Mouse (Mus musculus) monocyte, adult 5-6 weeks (primary cell): ENCODE results near the gene Fam171a1. TPM values are rescaled to one million over a fixed set of nuclear protein-coding genes. Genes with fewer than 3 reads are reported as not detected.
"Not testable (repeated sequence)": the region's sequence is repeated elsewhere in the genome, so short reads cannot be mapped to it uniquely, and the experiment has no call there.

Experiments
- ATAC-seq: fragments of 153-309, 156-312 bp; replicated peaks from 2 replicates; pipeline ENCODE4 v1.8.0; 2017; ENCODE audit warnings: mild to moderate bottlenecking; ENCODE audit not compliant: low TSS enrichment, insufficient number of reproducible peaks, severe bottlenecking, poor library complexity, low FRiP score
- total RNA-seq: library from RNA; stranded (forward); fragments of 200-1000, 200-491, 200-594 nt; gene quantifications from 3 replicates; pipeline ENCODE4 v1.2.3, GENCODE M21; 2017

The Fam171a1 gene
- not detected in 3 replicates for total RNA-seq

DNA sequence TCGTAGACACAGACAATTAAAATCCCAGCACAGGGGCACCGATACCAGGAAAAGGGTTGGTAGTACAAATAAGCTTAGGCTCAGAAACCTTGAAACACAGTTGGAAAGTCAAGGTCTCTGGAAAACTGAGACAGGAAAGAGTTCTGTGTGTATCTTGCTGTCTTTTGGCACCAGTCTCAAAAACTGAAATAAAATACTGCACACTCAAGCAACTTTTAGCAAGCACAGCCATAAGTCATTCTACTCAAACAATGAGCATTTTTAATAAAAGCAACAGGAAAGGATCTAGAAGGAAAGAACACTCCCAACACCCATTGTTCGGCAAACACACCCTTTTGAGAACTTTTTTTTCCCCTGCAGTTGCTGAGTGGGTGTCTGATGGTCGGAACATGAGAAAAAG, at the start of gene Fam171a1:
TSS of gene Fam171a1 (plus strand) at position 359 of the 400 bp plus-strand sequence.
- no peak for ATAC-seq

DNA sequence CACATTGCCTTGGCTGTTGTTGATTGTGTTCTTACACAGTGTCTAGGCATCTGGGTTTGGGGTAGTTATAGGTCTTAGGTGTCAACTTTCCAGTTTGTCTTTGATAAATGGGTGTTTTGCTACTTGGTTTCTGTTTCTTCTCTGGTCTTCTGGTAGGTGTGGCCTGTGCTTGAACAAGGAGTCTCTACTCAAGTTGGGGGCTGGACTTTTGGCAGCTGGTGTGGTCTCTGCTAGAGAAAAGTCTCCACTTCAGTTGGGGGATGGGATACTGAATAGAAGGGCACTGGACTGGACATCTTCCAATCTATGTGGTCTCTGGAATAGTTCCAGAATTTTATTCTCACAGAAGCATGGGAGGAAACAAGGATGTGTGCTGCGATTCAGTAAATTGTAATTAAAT, 44.9 kb upstream of the Fam171a1 start:
- ATAC-seq, result no peak

DNA sequence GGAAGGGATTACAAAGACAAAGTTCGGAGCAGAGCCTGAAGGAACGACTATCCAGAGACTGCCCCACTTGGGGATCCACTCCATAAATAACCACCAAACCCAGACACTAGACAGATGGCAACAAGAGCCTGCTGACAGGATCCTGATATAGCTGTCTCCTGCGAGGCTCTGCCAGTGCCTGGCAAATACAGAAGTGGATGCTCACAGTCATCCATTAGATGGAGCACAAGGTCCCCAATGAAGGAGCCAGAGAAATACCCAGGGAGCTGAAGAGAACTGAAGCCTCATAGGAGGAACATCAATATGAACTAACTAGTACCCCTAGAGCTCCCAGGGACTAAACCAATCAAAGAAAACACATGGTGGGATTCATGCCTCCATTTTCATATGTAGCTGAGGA, 25.7 kb upstream of the Fam171a1 start:
- ATAC-seq, result not testable (repeated sequence)

DNA sequence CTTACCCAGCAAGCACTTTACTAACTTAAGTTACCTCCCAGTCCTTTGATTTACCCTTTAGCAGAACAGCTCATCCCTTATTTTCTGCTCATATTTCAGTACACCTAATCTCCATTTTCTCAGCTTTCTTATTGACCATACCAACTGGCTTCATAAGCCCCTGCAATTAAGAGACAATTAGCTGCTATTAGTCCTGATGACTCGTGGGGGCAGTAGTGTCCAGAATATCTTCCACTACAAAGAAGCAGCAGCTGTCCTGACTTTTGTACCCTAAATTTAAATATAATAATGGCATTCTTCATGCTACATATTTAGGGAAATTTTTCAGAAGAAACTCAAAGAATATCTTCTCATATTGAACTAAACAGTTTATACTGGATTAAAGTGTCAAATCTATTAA, 24.8 kb upstream of the Fam171a1 start:
- ATAC-seq, result no peak

DNA sequence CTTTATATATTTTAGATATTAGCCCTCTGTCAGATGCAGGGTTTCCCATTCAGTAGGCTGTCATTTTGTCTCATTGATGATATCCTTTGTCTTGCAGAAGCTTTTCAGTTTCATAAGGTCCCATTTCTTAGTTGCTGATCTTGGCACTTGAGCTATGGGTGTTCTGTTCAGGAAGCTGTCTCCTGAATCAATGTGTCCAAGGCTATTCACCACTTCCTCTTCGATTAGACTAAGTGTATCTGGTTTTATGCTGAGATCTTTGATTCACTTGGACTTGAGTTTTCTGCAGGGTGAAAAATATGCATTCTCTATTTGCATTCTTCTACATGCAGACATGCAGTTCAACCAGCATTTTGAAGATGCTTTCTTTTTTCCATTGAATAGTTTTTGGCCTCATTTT, 17.9 kb upstream of the Fam171a1 start:
- no peak for ATAC-seq

DNA sequence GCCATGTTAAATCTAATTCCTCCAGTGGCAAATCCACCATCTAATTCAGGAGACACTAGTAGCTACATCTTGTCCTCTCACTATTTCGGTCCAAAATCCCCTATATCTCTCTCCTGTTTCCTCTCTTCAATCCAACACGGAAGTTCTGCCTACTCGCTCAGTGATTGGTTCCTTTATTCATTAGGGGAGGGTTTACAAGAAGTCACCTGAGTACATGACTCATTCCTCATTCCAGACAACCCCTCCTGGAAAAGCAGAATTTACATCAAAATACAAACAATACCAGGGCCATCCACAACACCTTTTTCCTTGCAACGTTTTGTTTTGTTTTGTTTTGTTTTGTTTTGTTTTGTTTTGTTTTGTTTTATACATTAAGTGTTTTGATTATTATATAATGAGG, 14.1 kb upstream of the Fam171a1 start:
- no peak for ATAC-seq

DNA sequence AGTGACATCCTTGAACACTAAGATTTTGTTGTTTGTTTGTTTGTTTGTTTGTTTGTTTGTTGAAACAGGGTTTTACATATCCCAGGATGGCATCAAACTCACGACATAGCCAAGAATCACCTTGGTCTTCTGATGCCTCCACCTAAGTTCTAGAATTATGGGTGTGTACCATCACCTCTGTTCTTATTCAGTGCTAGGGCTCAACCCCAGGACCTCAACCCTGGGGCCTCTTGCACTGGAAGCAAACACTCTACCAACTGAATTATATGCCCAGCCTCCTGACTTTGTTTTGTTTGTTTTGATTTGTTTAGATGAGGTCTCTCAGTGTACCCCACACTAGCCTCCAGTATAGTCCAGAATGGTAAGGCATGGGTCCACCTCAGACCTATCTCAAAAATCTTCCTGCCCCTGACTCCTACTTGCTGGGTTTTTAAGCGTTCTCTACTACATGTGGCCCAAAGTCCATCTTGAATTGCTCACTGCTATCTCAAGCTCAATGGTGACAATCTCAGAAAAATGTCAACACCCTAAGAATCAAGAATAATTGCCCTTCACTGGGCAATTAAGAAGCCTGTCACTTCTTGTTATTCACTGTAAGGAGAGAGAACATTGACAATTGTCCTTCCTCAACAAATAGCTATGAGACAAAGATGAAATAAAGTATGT, 12.6 kb upstream of the Fam171a1 start:
- no peak for ATAC-seq

DNA sequence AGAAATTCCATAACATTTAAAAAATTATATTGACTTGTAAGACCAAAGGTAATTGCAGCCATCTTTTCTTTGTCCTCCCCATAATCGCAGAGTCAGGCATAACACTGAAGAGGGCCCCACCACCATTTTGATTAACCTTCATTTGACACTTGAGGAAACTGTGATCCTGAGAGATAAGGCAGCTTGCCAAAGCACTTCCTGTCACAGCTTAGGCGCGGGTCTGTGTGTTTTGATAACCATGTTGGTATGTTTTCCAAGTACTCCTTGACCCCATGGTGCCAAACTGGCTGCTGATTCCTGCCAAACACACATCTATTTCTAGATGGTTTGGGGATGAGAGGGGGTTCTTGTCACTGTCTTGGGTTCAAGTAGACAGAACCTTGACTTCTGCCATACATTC, 11.7 kb upstream of the Fam171a1 start:
- ATAC-seq, result no peak

DNA sequence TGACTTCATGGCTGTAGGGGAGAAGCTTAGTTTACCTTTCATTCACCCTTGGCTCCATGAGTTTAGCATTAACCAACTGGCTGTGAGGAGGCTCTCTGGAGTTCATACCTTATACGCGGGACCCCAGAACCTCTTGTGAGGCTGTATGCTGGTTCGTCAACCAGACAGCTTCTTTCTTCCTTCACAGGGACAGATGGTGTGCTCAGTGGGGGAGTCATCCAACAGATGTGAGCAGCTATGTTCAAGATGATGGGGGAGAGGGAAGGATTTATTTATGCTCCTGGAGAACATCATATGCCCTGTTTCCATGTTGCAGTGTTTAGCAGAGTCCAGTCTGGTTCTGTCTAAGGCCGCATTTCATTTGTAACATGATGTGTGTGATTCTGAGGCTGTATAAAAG, 6.6 kb upstream of the Fam171a1 start:
- no peak for ATAC-seq

DNA sequence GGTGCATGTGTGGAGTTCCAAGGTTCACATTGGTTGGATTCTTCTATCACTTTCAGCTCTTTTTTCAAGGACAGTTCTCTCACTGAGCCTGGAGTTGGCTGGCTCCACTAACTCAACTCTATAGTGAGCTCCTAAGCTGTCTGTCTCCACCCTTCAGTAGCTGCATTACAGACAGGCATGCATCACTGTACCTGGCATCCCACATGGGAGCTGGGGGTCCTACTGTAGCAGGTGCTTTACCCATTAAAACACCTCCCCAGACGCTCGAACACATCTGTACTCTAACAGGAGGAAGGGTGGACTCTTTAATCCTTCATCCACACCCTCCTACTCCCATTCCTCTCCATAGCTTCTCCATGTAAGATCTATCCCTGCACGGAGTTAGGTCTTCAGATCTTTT, 5.6 kb upstream of the Fam171a1 start:
- no peak for ATAC-seq

DNA sequence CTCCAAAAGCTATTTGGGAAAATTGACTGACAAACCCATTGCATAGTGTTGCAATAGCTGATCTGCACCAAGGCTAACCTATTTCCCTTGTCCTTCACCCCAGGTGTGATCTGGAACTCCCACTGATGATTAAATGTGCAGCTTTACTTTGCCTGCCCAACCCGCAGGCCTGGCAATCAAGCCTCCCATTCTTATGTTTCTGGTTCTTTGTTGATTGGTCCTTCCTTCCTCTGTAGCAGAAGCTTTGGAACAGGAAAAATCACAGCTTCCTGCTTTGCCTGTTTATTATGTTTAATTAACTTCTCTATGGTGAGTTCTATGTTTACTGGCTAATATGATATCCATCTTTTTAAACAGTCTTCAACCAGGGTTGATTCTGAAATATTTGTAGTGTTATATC, 5.2 kb upstream of the Fam171a1 start:
- no peak for ATAC-seq

DNA sequence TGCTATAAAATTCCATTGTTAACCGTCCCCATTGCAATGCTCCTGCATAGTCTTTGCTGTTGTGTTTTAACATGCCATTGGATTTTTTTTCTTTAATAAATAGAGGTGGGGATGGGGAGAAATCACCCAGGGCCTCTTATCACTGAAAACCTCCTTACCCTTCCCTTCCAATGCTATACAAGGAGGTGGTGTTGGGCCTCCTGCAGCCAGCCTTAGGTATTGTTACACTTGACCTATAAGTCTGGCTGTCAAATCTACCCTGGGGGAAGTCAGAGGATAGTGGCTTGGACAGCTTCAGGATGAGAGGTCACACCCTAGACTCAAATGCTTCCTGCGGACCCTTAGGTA, 3.8 kb downstream of the Fam171a1 start:
- no peak for ATAC-seq

DNA sequence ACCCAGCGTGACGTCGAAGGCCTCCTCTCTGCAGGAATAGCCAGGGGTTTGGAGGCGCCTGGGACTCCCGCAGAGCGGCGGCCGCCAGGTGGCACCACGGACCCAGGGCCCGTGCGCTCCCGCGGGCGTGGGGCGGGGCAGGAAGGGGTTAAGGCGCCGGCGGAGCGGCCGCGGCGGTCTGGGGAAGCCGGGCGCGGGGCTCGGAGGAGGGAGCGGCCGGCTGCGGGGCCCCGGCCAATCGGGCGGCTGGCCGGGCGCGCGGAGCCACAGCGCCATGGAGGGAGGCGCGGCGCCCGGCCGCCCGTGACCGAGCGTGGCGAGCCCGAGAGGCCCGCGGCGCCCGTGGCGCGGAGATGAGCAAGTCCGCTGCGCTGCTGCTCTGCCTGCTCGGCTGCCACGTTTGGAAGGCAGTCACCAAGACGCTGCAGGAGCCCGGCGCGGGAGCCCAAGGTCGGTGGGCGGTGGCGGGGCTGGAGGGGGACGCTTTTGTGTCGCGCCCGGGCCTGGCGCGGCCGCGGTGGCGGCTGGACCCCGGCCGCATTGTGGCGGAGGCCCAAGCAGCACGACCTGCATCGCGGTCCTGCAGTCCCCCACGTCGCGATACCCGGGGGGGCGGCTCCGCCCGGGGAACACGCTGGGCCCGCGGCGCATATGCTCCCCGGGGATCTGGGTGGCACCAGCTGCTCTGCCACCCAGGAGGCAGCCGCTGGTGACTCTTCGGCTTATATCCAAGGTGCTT, 4.3 kb downstream of the Fam171a1 start:
- no peak for ATAC-seq

DNA sequence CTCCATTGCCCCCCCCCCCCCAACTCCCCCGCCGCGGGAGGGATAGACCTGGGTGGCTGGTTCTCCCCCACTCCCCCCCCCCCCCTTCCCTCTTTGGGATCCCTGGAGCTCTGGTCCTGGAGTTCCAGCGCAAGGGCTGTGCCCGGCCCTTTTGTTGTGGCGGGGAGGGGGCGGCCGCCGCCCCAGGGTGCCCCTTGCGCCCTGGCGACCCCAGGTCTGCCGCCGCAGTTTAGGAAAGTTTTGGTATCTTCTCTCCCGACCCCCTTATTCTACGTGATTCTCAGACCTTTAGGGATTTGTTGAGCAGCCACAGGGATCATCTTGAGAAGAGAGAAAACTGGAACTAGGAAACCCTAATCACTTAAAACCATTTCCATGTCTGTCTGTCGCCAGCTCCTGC, 4.9 kb downstream of the Fam171a1 start:
- ATAC-seq, result no peak

DNA sequence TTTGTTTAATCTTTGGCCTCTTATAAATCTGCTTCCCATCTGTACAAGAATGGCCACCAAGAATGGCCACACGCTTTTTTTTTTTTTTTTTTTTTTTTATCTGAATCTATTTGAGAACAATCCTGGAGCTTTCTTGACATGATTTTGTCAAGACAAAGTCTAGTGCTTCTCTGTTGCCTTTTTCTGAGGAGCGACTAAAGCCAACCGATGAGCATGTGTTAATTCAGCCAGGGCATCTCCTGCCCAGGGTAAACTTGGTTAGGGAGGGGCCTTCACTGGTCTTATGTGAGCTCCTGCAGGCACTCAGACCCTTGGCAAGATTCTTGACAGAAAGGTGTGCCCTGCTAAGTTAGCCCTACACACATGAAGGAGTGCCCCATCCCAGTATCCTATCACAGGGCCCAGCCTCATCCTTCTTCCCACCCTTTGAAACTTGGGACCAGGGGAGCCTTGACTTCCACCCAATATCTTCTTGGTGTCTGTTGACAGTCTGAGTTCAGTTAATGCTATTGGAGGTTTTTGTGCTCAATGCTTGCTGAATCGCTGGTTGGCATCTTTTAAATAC, 5.4 kb downstream of the Fam171a1 start:
- no peak for ATAC-seq

DNA sequence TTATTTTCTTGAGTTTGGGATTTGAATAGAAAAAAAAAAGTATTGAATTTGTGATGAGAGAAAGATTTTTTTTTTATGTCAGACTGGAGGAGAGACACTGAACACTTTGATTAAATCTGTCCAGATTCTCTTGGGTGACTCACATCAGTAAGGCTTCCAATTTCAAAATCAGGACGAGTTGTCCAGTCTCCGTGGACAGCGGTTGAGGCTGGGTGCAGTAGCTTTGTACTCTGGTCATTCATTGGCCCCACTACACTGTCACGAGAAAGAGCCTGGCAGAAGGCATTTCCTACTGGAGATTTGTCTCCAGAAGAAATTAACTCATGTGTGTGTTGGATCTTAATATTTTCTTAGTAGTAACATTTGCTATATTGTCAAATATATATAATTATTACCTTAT, 8.5 kb downstream of the Fam171a1 start:
- no peak for ATAC-seq

DNA sequence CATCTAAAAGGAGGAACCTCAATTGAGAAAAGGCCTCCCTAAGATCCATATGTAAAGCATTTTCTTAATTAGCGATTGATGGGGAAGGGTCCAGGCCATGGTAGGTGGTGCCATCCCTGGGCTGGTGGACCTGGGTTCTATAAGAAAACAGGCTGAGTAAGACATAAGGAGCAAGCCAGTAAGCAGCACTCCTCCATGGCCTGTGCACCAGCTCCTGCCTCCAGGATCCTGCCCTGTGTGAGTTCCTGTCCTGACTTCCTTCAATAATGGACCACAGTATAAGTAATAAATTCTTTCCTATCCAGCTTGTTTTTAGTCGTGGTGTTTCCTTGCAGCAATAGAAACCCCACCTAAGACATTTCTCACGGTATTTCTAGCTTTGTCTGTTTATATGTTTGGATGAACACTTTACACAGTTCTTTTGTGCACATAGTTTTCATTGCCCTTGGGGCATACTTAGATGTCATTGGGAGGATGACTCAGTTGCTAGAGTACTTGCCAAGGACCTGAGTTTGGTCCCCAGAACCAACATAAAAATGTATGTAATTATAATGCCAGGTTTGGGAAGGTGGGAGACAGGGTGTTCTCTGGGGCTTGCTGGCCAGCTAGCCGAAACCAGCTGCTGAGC, 13.3 kb downstream of the Fam171a1 start:
- no peak for ATAC-seq

DNA sequence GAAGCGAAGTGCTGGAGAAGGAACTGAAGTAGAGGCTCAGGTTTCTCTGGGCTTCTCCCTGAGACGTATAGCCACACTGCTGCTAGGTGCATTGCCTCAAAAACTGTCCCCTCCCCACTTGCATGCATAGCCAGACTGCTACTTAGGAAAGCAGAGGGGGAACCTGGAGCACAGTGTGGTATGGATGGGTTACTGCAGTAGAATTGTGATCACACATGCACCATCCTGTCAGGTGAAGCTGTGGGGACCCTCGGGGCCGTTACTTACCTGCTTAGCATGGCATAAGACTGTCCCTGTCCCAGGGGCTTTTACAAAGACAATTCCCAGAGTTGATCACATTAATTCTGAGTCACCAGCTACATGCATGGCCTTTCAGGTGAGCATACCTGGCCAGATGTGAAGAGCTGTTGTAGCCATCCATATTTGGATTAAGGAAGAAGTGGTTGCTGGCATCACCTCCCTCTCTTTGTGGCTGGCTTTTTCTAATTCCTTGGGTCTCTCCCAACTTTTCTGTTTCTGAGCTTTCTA, 14.4 kb downstream of the Fam171a1 start:
- ATAC-seq, result no peak

DNA sequence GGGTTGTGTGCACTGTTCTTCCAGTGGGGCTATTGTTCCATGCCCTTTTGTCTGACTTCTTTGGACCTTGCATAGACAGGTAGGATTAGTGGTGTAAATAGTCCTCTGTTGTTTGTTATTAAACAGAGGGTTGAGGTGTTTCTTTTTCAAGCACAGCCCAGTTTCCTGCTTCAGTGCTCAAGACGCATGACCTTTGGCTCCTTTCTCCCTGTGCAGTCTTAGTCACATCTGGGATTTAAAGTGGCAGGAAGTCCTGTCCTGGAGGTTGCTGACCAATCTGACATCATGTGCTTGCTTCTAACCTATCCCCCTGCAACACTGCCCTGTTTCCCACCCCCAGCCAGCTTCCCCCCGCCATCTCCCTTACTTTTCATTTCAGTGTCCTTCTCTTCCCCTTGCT, 14.9 kb downstream of the Fam171a1 start:
- ATAC-seq, result no peak

DNA sequence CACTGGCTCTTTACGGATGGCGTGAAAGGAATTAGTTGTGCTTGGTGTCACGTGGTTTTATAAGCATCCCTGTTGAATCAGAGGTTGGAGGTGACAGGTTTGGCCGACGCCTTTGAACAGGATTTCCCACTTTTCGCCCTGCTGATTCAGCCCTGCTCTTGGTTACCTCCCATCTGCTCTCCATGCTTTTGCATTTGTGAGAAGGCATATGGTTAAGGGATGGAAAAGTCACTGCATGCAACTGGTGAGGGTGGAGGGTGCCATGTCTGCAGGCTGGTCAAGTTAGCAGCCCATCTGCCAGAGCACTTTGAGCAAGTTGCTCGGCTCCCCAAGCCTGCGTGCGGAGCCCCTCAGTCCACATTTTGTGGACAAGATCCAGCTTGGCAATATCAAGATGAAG, 18.4 kb downstream of the Fam171a1 start:
- ATAC-seq, result no peak
